Mouse (Mus musculus) testis, postnatal 14 days (tissue): Measurements from ENCODE around the gene Rassf8.

Source experiments
- DNase-seq: peaks from one replicate; pipeline ENCODE4 v3.0.0; 2021; ENCODE audit warnings: low spot score

Gene Rassf8

DNA sequence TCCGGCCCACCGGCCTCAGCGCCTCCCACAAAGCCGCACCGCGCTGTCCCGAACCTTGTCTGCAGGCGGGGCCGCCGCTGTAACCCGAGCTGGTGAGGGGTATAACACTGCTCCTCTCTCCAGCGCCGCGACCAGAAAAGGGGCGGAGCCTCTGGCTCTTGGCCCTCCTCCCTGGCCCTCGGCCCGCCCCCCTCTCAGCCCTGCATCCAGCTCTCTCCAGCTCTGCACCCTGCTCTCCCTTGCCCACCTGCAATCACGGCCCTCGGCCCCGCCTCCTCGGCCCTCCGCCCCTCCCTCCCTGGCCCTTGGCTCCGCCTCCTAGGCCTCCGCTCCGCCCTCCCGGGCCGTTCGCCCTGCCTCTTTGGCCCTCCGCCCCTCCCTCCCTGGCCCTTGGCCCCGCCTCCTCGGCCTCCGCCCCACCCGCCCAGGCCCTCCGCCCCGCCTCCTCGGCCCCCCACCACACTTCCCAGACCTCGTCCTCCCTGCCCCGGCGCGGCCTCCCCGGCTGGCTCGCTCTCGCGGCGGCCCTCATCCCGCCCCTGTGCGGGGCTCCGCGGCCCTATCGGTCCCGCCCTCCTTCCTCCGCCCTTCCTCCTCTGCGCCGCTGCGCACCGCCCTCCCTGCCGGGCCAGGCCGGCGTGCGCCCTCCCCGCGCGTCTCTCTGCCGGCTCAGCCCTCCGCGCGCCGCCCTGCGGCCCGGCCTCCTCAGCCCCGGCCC is at the start of gene Rassf8:
Rassf8 (plus strand) TSS at position 617 of the 718 bp plus-strand sequence.
- peak; percentile 93 for DNase-seq

DNA sequence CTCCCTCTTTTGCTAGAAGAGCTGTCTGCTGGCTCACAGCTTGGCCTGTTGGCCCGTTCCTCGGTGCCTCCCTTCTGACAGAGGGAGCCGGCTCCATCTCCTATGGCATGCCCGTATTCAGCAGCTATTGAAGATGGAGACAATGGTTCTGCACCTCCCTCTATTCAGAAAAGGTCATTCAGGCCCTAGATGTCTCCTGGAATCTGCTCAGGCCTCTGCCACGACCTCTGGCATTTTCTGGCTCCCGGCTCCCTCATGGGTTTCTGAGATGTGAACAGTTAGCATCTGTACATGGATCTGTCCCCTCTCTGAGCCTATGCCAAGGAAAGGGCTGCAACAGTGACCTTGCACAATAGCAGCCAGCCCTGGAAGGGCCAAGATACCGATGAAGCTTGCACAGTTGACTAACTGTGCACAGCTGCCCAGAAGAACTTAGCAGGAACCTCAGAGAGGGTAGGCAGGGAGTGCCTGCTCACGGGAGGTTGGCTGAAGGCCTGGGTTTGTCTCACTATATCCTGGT is 45.5 kb upstream of the Rassf8 start:
- DNase-seq = no peak

DNA sequence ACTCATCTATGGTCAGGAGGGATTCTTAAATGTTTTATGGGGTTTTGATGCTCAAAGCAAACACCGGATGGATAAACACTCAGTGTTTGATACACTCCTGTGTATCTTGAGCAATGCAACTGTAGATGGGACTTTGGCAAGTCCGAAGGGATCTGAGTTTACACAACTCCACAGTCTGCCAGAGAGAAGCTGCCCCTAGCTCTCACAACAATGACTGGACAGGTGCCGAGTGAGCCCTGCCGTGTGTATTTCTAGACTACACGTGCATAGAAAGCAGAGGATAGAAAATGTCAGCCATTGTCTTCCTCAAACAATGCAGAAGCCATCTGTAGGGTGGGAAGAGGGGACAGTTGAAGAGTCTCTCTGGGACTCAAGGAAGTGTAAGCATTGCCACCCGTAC is 42.9 kb upstream of the Rassf8 start:
- DNase-seq = no peak

DNA sequence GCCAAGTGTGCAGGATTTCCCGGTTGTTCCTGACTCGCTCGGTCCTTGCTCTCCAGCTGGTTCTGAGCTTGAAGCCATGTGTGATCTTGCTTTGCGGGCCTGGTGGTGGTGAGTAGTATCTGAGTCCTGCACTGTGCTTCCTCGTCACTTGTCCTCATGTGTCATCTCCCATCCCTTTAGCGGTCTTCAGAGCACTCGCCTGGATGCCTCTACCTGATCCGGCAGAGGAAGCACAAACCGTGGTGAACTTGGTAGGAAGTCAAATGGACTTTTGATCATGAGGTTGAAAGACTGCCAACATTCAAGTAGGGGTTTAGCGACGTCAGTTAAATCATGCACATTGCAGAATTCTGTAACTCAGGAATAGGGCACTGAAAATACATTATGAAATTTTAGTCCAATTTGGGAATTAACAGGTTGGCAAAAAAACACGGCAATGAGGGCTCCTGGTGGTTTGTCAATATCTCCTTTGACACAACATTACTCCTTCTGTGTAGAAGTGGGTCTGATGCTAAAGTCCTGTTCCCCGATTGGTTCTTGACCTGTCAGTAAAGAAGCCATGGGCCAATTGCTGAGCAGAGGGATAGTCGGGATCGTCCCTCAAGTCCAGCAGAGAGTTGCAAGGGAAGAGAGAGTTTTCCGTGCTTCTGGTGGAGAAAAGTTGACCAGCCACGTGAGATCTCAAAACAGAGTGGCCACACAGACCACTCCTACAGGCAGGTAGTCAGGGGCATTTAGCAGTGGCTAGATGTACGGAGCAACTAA is 36.4 kb upstream of the Rassf8 start:
- no peak for DNase-seq

DNA sequence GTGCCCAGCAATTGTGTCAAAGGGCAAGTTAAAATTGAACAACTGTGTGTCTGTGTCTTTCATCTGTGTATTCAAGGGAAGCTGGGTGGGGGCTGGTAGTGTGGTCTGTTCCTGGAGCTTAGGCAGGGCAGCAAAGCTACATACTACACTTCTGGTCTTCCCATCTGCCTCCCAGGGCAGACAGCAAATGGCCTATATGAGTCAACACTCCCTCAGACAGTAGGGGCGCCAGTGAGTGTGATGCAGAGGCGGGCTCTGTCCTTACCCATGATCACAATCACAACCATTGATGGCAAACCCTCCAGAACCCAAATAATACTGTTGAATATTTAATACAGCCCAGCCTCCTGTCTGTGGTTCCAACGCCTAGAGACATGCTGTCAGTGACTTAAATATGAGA is 35.8 kb upstream of the Rassf8 start:
- DNase-seq = no peak

DNA sequence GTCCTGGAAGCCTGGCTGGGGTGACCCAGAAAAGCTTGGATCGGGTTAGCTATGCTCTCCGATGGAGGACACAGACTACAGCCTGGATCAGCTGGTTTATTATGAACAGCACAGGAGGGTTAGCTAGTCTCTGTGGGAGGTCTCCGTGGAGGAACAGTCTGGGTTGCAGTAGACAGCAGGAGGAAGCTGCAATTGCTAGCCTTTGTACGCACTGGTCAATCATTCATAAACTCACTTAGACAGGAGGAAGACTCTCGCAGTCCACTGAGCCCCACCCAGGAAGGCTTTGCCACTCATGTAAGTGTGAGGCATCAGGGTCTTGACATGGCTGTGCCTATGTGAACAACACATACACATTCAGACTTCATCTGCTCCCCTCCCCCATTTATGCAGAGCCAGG is 35.2 kb upstream of the Rassf8 start:
- no peak for DNase-seq

DNA sequence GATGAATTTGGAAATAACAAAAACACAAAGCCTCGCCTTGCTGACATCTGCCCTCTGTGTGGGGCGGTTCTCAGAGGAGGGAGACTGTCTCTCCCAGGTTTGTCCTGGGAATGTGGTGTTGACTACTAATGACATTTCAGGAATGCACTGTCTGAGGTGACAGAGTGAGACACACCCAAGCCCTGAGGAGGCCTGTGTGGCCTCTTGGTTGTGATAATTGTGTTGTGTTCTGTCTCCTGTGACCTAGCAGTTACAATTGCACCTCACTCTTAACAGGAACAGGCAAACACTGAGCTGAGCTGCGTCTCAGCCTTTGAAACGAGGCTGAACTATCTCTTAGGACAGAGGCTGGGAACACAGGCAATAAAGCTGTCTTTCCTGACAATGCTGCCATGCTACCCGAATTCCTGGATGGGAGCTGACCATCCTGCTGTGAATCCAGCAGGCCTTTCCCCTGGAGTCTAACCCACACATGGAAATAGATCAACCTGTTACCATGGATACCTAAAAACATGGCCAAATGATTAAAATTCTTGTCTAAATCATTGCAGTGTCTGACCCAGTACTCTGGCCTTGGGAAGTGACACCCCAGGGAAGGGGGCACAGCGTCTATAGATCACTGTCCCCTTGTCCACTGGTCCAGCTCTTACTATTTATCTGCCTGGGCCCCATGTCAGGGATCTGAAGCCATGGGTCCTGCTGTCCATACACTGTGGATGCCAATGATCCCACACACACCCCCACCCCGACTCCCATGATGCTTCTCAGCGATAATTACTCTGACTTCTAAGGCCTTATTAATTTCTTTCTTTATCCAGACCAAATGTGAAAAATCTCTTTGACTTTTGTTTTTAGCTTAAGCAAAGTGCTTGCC is 33.1 kb upstream of the Rassf8 start:
- DNase-seq = no peak

DNA sequence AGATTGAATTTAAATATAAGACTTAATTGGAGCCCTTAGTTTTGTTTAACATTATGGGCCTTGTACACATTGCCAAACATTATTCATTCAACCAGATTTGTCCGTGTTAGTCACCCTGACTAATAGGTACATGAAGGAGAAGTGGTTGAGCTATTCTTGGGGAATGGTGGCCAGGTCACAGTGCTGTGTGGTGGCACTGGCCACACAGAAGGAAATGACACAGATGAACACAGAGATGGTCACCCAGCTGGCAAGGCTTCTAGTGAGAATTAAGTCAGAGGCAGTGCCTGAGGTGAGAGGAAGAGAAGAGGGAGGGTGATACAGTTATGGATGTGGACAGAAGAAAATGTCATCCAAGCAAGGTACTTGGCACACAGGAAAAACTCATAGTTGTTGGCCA is 32.4 kb upstream of the Rassf8 start:
- DNase-seq = no peak

DNA sequence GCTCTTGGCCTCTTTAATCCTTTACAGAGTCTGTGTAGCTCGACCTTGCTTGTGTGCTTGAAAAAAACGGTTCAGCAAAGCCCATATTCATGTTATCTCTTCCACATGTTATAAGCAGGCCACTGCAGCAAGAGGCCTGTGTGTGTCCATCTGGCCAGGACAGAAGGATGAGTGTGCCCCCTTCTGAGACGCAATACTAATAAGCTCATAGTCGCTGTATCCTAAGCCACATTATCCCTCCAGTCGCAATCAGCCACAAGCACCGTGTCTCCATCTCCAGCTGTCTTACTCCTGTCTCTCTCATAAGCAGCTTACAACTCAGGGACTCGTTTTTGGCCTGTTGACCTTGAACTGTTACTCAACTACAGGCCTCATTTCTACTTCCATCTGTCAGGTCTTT is 24.0 kb upstream of the Rassf8 start:
- DNase-seq = no peak

DNA sequence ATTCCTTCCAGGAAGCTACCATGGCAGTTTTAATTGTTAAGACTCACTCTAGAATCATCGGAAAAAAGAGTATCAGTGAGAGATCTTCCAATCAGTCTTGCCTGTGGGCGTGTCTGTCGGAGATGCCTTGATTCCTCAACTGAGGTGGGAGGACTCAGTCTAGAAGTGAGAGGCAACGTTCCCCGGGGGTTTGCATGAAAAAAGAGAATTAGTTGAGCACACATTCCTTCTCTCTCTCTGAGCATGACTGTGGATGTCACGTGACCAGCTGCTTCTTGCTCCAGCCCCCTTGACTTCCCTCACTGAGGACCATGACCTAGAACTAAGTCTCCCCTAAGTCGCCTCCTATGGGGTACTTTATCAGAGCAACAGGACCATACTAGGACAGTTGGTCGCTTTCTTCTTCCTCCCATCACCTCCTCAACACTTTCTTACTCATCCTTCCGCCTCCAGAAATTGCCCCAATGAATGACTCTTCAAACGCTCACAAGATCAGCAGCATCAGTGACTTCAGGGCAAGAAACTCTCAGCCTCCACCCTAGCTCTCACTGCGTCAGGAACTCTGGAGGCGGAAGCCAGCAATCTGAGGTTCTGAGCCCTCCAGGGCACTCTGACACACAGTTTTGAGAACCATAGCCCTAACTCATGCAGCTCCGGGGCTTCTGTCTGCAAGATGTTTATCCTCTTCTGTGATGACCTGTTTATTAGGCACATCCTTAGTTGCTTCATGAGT is 23.3 kb upstream of the Rassf8 start:
- DNase-seq = no peak

DNA sequence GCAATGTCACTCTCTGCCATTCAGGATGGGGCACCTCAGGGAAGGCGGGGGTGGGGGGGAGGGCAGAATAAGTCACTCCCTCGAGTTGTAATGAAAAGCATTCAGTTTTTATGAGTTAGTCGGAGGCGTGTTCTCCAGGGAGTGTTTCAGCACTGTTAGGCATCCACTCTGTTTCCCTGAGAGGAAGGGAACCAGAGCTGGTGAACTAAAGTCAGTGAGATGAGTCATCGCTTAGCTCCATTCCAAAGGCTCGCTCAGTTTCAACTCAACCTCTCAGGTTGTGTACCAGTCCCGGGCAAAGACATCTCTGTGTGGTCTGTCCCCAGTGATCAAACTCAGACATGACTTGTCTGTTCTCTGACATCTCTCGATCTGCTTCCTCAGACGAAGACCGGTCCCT is 20.7 kb upstream of the Rassf8 start:
- no peak for DNase-seq

DNA sequence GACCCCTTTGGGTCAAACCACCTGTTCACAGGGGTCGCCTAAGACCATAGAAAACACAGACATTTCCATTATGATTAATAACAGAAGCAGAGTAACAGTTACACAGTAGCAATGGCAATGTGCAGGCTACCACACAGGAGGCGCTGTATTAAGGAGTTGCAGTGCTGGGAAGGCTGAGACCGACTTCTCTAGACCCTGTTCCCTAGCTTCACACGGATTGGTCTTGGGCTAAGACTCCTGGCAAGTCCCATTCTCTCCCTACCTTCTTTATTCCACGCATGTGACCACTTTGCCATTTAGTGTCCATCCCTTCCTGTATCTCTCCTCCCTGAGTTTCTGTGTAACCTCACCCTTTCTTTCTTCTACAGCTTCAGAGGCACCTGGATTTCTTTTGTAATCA is 19.6 kb upstream of the Rassf8 start:
- DNase-seq = no peak

DNA sequence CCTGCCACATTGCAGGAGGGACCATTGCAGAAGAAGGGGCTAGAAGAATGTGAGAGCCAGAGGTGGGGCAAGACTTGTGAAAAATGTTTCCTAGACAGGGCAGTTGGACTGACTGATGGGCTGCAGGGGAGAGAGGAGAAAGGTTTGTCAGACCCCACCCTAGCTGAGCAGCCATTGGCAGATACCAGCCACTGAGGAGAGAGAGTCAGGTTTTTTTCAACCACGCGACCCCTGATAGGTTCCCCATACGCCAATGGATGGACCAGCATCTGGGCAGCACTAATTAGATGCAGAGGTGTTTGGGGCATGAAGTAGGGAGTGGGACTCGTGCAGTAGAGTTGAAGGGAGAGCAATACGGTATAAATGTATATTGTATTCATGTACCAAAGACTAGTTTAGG is 13.7 kb upstream of the Rassf8 start:
- no peak for DNase-seq

DNA sequence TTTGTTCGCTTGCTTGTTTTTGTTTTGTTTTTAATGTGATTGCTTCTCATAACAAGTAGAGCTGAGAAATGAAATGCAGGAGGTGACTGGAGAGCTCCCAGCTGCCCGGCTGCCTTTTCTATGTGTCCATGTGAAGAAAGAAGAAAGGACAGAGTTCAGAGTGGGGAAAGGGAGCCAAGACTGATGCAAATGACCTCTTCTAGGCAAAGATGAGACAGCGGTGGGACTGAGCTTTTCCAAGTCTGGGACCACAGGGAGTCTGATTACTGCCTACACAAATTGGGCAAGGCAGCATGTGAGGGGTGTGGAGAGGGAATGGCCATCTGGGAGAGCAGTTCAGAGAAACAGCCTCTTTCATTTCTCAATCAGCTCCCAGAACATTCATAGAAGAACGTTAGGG is 13.3 kb upstream of the Rassf8 start:
- DNase-seq = no peak

DNA sequence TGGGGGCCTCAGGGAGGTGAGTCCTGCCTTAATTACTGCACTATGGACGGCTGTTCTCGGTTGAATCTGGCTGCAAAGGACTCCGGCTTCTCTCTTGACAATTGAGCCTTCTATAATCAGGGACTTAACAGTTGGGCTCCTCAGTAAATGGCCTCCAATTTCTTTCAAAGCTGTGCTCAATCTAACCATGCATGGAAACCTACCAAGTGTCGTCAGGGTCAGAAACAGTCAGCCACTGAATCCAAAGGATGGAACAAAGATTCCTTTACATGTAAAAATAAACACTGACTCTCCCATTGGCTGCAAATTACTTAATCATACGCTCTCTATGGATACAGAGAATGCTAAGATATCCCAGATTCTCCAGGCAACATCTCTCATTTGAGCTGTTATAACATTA is 12.6 kb upstream of the Rassf8 start:
- no peak for DNase-seq

DNA sequence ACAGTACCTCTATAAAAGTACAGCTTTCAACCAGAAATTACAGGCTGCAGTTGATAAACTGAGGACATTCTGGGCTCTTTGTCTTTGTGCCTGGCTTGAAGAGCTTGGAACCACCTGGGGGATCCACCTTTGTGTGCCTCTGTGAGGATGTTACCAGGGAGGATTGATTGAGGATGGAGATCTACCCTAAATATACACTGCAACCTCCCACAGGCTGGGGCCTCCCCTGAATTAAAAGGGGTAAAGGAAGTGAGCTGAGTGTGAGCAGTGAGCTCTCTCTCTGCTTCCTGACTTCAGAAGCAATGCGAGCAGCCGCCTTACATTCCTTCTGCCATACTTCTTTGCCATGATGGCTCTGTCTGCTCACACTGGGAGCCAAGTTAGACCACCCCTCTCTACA is 10.4 kb upstream of the Rassf8 start:
- DNase-seq = no peak

DNA sequence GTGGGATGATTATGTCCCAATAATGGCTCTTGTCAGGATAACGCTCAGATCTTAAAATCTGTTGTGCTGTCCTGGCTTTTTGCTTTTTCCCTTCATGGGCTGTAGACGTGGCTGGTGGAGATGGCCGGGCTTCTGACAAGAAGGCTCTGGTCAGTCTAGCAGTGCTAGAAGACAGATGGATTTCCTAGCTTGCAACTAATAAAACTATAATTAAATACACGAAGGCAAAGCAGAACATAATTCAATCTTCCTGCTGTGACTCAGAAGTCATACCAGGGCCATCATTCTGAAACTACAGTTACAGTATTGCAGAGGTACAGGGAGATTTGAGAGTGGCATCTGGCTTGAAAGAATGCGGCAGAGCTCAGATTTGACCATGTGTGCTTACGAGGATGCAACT is 7.3 kb upstream of the Rassf8 start:
- no peak for DNase-seq

DNA sequence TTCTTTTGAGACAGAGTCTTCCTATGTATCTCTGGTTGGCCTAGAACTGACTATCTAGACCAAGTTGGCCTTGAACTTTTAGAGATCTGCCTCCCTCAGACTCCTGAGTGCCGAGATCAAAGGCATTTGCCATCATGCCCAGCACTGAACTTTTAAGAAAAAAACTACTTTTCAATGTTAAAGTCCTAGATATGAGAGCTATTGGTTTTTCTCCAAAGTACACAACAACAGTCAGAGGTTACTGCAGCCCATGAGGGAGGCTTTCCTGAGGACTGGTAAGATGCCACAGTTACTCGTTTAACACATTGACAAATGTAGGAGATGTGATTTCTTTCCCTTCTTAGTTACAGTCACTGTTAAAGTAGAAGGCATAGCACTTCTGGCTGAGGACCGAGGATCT is 6.5 kb upstream of the Rassf8 start:
- DNase-seq = no peak

DNA sequence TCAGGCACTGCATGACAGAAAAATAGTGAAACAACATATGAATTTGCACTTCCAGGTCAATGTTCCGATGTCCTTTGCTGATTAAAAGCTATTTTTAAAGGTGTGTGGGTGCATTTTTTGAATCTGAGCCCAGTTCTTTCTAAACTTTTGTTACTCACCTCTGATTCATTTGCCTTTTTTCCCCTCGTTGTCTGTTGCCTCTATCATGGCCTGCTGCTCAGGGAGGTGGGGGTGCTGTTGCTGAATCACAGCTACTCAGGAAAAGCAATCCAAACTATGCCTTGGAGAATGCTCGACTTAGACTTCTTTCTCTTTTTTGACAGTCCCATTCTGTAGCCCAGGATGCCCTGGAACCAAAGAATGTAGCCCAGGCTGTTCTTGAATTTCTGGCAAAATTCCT is 1.3 kb upstream of the Rassf8 start:
- DNase-seq = no peak

DNA sequence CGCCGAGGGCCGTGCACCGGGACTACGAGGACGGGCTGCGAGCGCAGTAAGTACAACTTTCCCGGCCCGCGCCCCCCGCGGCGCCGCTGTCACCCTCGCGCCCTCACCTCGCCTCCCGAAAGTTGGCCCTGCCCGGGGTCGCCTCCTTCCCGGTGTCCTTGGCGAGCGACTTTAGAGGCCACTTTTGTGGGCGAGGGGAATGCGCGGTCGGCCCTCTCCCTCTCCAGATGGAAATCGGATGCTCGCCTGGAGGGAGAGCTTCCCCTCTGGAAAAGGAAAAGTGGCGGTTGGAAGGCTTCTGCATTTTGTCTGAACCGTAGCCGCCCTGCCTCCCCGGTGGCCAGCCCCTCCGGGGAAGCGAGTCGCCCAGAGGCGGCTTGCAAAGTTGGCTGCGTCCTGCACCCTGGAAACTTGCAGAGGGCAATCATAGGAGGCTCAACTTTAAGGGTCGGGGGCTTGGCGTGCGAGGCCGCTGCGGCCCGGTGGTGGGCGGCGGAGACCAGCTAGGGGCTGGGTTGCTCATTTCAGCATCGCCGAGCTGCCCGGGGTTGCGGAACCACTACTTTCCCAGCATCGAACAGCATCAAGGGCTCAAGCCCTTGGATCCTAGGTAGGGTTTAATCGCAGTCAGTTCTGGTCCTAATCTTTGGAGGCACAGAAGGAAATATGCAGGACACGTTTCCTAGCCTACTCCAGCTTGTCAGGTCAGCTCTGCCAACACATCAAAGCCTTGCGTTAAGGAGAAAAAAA is 548 bp downstream of the Rassf8 start:
- DNase-seq = peak; percentile 40
